Mouse (Mus musculus): ENCODE measurements at regions not wholly inside any gene's neighbourhood (a gene's known extent, or its start where the extent isn't known, plus 50 kb on each side); places are given as distances from the start of the nearest gene placed in this dataset.

GRCm38 (mm10) chr1:150160314-150160713, 60.5 kb downstream of the Ptgs2 start:
- no peak for TF ChIP-seq CTCF (IDR thresholded peaks at IDR 0.05; ENCODE audit: low read depth)
- no peak for TF ChIP-seq EP300 (IDR thresholded peaks at IDR 0.05; ENCODE audit: low read depth)
